Mouse (Mus musculus) cerebellum, adult 2 months (tissue): ENCODE results near the gene Bend4. TPM values are rescaled to one million over a fixed set of nuclear protein-coding genes. Genes with fewer than 3 reads are reported as not detected.

Experiments
- DNase-seq, 2 experiments: peaks; one replicate each; pipeline ENCODE4 v3.0.0; 2021
- H3K27ac ChIP-seq: fragments of 200-500 bp; 2 replicates; pipeline ENCODE4 v1.5.1; 2012; ENCODE audit warnings: low read length, control low read depth, inconsistent platforms; ENCODE audit not compliant: insufficient read depth
- H3K27me3 ChIP-seq: fragments of 200-500 bp; 2 replicates; pipeline ENCODE4 v1.6.1; 2012; ENCODE audit warnings: inconsistent platforms, mild to moderate bottlenecking, low read length, moderate library complexity; ENCODE audit not compliant: control insufficient read depth, insufficient read depth
- H3K4me1 ChIP-seq: fragments of 200-500 bp; 2 replicates; pipeline ENCODE4 v1.6.1; 2011; ENCODE audit warnings: low read length; ENCODE audit not compliant: control insufficient read depth, insufficient read depth
- H3K4me3 ChIP-seq: fragments of 200-500 bp; replicated peaks from 2 replicates; pipeline ENCODE3; 2011; ENCODE audit warnings: mild to moderate bottlenecking, low read depth, low read length, control low read depth; ENCODE audit not compliant: insufficient read depth
- CTCF ChIP-seq: fragments of 200-500 bp; IDR thresholded peaks from 2 replicates; pipeline ENCODE4 v1.5.1; 2011; ENCODE audit warnings: low read depth, mild to moderate bottlenecking, control low read depth, low read length, moderate library complexity, borderline replicate concordance; ENCODE audit not compliant: insufficient read depth
- POLR2A ChIP-seq: fragments of 200-500 bp; IDR thresholded peaks from 2 replicates; pipeline ENCODE4 v1.6.1; 2011; ENCODE audit warnings: low read length, control low read depth, borderline replicate concordance; ENCODE audit not compliant: insufficient read depth
- WGBS: fragments of 180-500 bp; shearing (Covaris S2); methylation state at CpG from one replicate; pipeline ENCODE4 v1.1.7; 2018; 5-methylcytosine and 5-hydroxymethylcytosine counted together
- polyA plus RNA-seq: library from polyadenylated mRNA; depleted of rRNA; stranded (reverse); fragments of >200 nt; gene quantifications from 2 replicates; pipeline ENCODE4 v1.2.3, GENCODE M21; 2012; rRNA removed

The Bend4 gene
- polyA plus RNA-seq, 1 experiment, result 2.0 TPM

DNA sequence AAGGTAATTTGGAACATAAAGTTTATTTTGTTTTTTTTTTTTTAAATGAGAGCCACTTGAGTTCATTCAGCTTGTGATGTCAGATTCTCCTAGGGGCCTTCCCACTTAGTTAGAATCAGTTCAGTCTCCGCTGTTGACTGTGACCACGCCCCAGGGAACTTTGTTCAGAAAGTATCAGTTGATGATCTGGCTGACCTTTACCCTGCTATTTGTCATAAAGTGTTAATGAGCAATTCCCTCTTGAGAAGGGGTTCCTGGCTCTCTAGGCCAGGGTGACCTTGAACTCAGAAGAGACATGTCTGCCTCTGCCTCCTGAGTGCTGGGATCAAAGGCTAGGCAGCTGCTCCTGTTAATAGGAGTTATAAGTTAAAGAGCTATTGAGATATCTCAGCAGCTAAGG is 81.0 kb downstream of the Bend4 start:
- H3K4me3 ChIP-seq, result no peak overlapping the region
- H3K27me3 ChIP-seq, result no peaks in the 10 kb centered on the region; the same call in 1 of the 2 replicates
- 92% methylated on average over 2 of the region's 2 CpGs for WGBS
- no peak overlapping the region for H3K27ac ChIP-seq
- no peaks in the 10 kb centered on the region for H3K4me1 ChIP-seq
- no peak for TF ChIP-seq CTCF
- no peak for TF ChIP-seq POLR2A
- DNase-seq, result no peak

Other genes with a start within 250 kb of the Bend4 start
- 61.1 and 64.2 TPM in 2 replicates for gene Tmem33, start 167.7 kb downstream of the Bend4 start, polyA plus RNA-seq
- 128 and 145 TPM in 2 replicates for gene Slc30a9, start 121.4 kb downstream of the Bend4 start, polyA plus RNA-seq
- 0.27 and 0.38 TPM in 2 replicates for gene Shisa3, start 179.6 kb upstream of the Bend4 start, polyA plus RNA-seq